Mouse (Mus musculus) neutrophil, adult 5-6 weeks (primary cell): ENCODE data around the gene Abca17. TPM values are rescaled to one million over a fixed set of nuclear protein-coding genes. Genes with fewer than 3 reads are reported as not detected.

Source experiments
- ATAC-seq: fragments of 151-379, 151-347 bp; 2 replicates; pipeline ENCODE4 v1.8.0; 2017; ENCODE audit warnings: mild to moderate bottlenecking, moderate TSS enrichment; ENCODE audit not compliant: insufficient number of reproducible peaks, poor library complexity, low FRiP score, severe bottlenecking; ENCODE audit errors: extremely low read depth
- total RNA-seq: library from RNA; stranded (forward); fragments of 200-1000 nt; gene quantifications from 2 replicates; pipeline ENCODE4 v1.2.3, GENCODE M21; 2017

Abca17 gene
- total RNA-seq, result 0.23 TPM in 1 of 2 replicates, not detected in the other

DNA sequence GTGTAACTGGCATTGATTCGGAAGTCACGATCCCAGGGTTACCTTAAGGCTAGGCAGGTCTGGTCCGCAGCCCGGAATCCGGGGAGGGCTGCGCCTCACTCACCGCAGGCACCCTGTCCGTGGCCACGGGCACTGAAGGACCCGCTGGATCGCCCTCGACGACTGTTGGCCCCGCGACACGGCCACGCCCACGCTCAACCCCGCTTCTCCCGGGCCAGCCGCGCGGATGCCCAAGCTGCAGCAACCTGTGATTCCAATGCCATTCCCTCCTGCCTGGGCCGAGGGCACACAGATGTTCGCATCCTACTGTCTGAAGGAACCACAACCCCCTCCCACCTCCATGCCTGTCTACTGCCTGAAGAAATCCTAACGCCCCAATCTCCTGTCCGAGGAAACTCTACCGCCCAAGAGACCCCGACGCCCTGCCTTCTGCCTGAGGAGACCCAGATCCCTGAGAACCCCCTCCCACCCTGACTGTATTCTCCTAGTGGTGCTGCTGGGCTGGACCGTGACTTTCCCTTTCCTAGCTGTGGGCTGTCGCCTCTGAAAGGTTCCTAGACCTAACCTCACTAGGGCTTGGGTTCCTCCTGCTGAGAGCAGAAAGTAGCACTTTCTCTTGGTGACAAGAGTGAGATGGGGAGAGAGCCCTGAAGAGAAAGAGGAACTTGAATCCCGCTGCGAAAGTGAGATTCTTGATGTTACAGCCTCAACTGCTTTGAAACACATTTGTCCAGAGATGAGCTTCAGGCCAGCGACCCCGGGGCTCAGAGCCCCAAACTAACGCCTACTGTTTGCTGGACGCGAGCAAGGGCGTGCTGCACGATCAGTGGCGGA lies at the start of gene Abca17:
Gene Abca17 (minus strand): TSS at position 143 of the 834 bp plus-strand sequence.
- peak; percentile 54 for ATAC-seq

DNA sequence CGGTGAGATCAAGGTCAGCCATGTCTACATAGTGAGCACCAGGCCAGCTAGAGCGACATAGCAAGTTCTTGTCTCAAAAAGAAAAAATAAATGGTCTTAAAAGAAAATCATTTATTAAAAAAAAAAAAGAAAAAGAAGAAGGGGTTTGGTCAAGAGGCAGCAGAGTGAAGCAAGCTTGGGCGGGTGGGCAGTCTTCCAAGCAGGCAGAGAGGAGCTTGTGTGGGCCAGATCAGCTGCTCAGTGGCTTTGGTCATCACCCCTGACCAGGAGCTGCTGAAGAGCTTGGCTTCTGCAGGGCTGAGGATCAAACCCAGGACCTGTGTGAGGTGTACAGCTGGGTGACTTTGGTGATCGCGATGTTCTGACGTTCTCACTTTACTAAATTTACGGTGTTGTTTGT lies 43.6 kb upstream of the Abca17 start:
- ATAC-seq, result no peak

DNA sequence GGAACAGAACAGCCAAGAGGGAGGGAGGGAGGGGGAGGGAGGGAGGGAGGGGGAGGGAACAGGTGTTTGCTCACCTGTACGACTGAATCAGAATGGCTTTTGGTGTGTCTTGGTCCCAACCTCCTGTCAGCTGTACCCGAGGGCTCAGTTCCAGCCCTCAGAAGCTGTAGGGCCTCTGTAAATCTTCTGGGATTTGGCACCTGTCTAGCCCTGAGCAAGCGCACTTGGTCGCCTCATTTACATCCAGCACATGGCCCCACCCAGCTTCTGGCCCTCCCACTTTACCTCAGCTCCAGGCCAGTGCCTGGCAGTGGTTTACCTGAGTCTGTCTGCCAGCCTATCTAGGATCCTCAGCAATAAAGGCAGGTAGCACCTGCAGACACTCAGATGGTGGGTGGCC lies 42.7 kb upstream of the Abca17 start:
- no peak for ATAC-seq

DNA sequence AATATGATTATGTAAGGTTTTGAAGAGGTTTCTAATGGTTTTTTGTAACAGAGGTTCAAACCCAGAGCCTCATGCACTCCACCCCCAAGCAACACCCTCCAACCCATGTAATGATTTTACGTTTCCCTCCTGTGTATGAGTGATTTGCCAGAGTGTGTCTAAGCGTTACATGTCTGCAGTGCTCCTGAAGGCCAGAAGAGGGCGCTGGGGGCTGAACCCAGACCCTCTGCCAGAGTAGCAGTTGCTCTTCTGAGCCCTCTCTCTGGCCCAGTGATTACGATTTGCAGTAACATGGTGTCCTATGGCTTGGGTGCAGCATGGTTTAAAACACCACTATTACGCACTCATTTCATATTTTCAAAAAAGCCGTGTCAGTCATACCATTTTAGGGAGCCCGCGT lies 40.3 kb upstream of the Abca17 start:
- no peak for ATAC-seq

DNA sequence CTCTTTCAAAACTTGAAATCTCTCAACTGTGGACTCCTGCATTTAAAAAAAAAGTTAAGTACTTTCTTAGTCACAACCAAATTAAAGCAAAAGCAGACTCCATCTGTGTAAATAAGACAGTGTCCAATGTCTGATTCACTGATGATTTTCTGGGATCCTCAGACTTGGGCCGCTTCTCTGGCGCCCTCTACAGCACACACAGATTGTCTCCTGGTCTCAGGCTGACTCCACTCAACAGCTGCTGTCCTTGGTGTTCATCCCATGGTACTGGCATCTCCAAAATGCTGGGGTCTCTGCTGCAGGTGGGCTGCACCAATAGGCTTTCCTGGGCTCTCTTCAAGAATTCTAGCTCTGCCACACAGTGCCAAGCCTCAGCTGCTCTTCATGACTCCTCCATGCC lies 39.0 kb upstream of the Abca17 start:
- ATAC-seq, result no peak

DNA sequence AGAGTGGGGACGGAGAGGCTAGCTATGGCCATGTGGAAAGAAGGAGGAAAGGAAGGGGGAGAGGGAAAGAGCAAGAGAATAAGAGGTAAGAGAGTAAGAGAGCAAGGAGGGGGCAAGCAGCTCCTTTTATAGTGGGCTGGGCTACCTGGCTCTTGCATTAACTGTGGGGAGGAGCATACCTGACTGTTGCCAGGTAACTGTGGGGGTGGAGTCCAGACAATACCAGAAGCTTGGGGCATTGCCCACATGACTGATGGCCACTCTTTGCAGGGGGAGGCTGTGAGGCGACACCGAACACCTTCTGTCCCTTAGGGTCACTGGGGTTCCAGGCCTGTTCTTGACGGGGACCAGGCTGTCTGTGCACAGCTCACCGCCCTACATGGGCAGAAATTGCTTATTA lies 37.8 kb upstream of the Abca17 start:
- ATAC-seq, result no peak

DNA sequence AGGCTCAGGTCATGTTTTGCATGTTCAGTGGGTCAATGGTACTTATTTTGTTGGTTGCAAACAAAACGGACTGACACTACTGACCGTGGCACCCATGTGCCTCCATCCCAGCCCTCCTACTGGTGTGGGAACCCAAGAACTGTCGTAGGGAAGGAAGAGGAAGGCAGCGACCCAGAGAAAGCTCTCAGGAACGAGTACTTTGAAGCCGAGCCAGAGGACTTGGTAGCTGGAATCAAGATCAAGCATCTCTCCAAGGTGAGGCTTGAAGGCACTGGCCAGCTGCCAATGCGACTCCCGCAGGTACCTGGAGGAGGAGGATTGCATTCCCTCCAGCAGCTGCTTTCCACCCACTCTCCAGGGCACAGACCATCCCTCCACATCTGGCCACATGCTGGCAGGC lies 32.9 kb upstream of the Abca17 start:
- ATAC-seq, result no peak

DNA sequence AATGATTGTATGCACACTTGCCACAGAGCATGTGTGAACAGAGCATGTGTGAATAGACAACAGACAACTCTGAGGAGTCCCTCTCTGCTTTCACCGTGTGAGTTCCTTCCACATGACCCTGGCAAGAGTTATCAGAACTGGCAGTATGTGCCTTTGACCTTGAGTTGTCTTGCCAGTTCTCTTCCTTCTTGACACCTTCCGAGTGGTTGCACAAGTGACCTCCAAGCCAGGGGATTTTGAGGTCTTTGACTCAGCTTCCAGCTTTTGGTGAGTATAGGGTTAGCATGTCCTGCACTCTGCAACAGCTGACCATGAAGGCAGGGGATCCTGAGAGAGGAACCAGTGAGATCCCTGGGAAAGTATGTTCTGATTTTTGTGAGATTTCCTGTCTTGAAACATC lies 27.6 kb upstream of the Abca17 start:
- ATAC-seq, result no peak

DNA sequence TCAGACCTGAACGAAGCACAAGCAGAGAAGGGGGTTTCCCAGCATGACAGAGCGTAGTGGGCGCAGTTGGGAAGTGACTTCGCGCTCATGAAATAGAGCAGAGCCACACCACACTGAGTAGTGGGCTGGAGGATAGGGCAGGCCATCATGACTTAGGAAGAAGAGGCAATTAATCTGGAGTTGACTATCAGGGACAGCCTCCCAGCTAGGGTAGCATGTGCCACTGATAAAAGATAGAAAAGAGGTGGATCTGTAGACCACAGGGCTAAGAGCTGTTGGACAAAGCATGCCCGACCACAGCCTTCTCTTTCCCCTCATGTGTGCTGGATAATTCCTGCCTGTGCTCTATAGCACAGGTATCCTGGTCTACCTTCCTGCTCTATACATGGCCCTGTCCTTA lies 25.0 kb upstream of the Abca17 start:
- no peak for ATAC-seq

DNA sequence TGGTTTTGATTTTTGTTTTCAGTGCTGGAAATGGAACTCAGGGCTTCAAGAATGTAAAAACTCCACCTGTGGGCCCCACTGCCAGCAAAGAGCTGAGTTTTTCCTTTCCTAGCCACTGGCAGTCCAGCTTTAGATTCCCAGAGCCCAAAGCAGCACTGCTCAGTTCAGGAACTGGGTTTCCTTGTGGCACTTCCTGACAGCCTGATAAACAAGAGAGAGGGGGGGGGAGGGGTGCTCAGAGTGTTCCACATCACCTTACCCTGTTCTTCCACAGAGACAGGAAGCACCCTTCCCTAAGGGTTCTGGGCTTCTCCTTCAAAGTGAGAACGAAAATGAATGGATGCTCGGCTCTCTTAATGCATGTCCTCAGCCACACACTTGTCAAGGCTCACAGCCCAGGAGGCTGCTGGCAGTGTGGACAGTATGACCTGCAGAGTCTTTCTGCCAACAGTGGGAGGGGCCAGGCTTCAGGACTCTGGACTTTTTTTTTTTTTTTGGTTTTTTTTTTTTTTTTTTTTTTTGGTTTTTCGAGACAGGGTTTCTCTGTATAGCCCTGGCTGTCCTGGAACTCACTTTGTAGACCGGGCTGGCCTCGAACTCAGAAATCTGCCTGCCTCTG lies 24.3 kb upstream of the Abca17 start:
- no peak for ATAC-seq

DNA sequence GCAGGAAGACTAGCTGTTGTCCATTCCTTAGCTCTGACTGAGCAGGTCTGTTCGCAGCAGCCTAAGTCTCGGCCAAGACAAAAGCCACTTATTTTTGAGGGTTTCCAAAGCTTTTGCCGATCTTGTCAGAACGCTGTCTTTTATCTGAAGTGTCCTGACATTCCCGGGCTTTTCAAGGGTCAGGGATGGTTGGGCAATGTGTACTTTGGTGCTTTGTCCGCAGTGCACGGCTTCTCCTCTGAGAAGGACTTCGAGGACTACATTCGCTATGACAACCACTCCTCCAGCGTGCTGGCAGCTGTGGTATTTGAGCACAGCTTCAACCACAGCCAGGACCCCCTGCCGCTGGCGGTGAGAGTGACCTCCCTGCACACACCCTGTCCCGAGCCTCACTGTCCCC lies 15.0 kb upstream of the Abca17 start:
- ATAC-seq, result no peak

DNA sequence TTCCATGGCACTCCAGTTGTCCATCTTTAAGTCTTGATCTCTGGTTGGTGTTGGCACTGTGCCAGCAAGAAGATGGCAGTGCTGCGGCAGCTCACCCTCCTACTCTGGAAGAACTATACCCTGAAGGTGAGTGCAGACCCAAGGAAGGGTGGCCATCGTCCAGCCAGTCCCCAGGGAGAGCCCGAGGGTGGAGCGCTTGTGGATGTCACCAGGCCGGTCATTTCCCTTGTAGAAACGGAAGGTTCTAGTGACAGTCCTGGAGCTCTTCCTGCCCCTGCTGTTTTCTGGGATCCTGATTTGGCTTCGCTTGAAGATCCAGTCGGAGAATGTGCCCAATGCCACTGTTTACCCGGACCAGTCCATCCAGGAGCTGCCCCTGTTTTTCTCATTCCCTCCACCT lies 13.6 kb upstream of the Abca17 start:
- ATAC-seq, result no peak

DNA sequence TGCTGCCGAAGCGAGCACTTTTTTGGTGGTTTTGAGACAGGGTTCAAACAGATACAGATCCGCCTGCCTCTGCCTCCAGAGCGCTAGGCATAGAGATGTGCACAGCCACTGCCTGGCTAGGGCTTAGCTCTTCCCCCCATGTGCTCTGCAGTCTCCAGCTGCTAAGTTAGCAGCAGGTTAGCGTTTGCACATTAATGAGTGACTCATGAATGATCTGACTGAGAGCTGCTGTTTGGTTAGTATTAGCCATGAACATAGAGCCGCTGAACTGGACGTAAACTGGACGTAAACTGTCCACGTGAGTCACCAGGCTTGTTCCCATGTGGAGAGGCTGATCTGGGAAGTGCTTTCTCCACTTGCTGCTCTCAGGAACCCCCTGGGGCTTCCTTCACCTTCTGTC lies 11.7 kb upstream of the Abca17 start:
- no peak for ATAC-seq

DNA sequence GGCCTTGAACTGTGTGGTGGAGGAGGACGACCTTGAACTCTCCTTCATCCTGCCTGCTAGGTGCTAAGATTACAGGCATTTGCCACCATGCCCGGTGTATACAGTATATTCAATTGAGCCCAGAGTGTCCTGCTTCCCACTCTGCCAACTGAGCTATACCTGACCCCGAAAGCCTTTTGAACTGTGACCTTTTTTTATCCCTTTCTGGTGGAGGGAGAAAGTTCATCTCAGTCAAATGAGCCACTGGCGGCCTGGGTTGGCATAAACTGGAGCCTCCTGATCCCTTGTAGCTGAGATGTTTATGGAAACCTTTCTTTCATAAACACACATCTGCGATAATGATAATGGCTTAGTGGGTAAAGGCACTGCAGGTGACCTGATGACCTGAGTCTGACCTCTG lies 10.4 kb upstream of the Abca17 start:
- ATAC-seq, result no peak

DNA sequence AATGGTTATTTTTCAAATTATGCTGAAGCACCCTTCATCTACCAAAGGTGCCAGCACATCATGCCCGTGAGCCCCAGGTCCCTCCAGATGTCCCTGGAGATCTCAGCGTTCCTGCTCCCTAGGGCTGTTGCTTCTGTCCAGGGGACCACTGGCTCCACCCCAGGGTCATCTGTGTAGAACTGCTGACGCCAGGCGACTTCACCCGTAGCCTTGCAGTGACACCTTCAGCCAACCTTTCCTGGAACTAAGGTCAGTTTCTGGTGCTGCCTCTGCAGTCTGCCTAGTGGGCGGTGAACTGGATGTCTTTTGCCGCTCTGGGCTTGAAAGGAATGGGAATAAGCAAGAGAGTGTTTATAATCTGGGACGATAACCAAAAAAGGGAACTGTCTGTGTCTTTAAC lies 10.0 kb upstream of the Abca17 start:
- ATAC-seq, result no peak

DNA sequence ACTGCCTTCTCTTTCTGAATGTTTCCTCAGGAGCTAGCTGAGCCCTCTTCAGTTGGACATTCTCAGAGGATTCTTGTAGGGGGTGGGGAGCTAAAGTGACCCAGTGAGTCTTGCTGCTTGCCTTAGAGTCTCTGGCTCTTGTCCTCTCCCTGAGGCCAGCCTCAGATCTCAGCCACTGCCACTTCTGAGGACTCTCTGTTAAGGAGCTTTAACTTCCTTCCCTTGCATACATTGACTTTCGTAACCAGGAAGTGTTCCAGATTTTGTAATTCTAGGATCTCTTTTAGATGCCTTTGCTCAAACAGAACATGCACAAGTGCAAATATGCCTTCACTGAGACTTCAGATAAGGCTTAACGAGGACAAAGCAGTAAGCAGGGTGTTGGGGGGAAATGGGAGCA lies 9.0 kb upstream of the Abca17 start:
- no peak for ATAC-seq

DNA sequence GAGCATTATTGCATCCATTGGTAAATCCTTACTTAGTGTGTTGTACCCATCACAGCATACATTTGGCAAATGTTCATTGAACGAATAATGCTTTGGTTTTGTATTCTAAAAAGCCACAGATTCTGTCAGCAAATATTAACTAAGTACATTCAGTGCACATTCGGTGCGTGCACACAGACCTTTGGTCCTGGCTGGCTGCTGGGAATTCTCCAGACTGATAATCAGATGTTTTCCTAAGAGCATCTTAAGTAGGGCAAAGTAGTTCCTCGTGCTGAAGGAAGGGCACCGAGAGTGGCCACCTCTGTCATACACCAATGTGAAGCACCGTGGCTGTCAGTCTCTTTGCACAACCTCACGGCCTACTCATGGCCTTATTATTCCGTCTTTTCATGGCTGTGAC lies 8.1 kb upstream of the Abca17 start:
- no peak for ATAC-seq

DNA sequence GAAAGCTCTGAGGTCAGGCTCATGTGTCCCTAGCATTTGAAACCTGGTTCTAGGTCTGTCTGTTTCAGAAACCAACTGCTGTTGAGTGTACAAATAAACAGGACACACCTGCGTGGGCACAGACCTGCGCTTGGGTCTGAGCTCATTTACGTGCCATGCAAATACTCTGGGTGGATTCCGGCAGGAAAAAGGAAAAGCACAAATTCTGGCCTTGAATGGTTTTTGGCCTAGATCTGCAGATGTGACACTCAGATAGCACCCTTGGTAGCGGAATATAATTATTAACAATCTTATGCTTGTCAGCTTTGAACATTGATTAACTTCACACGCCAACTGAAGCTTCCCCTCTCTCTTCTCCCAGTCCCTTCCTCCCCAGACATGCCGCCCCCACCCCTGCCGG lies 4.4 kb upstream of the Abca17 start:
- no peak for ATAC-seq

DNA sequence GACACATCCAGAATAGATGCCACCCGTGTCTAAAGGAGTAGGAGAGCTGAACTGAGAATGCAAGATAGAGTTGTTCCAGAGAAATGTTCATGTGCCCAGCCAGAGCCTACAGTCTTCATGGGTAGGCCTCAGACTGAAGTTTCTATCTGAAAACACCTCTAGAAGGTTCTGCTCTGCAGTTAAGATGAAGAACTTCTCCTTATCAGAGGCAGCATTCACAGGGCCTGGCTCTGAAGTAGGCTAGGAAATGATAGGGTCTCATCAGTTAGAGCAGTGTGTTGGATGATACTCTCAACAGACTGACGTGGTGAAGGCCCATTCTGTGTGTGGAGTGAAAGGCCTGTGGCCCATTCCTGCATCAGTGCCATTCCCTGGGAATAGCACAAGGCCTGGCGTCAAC lies 3.1 kb upstream of the Abca17 start:
- ATAC-seq, result no peak

DNA sequence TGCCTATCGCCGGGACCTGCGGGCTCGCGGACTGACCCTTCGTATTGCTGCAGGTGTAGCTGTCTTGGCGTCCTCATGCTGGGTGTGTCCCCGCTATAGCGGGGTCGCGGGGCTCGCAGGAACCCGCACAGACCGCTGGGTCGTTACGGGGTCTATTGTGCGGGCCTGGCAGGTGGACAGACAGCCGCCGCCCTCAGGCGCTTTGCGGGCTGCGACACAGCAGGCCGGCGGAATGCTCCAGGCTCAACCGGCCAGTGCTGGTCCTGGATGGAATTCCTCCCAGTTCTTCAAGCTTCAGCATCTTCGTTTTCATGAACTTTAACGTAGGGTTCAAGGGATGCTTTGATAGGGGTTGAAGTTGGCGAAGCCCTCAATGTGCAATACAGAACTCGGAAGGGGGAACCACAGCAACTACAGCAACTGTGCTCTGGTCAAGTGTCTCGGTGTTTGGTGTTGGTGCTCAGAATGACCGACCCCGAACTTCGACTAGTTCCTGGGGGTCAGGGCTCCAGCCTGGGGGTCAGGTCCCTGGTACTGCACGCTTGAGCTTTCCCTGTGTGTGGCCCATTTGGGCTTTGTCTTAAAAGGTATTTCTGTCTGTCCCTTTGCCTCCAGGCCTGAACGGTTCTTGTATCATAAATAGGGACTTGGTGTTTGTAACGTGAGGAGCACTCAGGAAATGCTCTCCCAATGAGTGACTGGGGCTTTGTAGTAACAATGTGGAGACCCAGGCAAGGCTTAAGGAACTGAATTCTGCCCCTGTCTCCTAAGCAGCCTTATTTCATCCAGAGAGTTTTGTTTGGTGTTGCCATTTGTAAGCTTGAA lies 1.7 kb upstream of the Abca17 start:
- ATAC-seq, result no peak
